Mouse (Mus musculus) hindbrain, embryonic 14.5 days (tissue): Measurements from ENCODE around the gene Rnf144b. TPM values are rescaled to one million over a fixed set of nuclear protein-coding genes. Genes with fewer than 3 reads are reported as not detected.

ENCODE experiments used
- ATAC-seq: fragments of 200-750 bp; cut with Nextera tagmentation; 2 replicates; pipeline ENCODE4 v1.8.0; 2017; ENCODE audit warnings: moderate number of reproducible peaks, mild to moderate bottlenecking, moderate TSS enrichment, moderate library complexity; ENCODE audit not compliant: low FRiP score
- DNase-seq: peaks from one replicate; pipeline ENCODE4 v3.0.0-alpha.2; 2015; ENCODE audit warnings: low spot score
- H3K27ac ChIP-seq: fragments of 300-500 bp; sonication (generic); 2 replicates; pipeline ENCODE4 v1.5.1; 2014; ENCODE audit warnings: mild to moderate bottlenecking, moderate library complexity
- H3K27me3 ChIP-seq: fragments of 300-500 bp; sonication (generic); 2 replicates; pipeline ENCODE4 v1.6.1; 2014; ENCODE audit warnings: mild to moderate bottlenecking, low read length, mixed read lengths; ENCODE audit not compliant: control insufficient read depth, insufficient read depth
- H3K36me3 ChIP-seq: fragments of 300-500 bp; sonication (generic); replicated peaks from 2 replicates; pipeline ENCODE4 v1.6.1; 2014; ENCODE audit not compliant: control insufficient read depth, insufficient read depth
- H3K4me1 ChIP-seq: fragments of 300-500 bp; sonication (generic); replicated peaks from 2 replicates; pipeline ENCODE4 v1.6.1; 2014; ENCODE audit warnings: antibody characterized with exemption, low read length, mixed read lengths; ENCODE audit not compliant: control insufficient read depth, insufficient read depth
- H3K4me2 ChIP-seq: fragments of 300-500 bp; sonication (generic); replicated peaks from 2 replicates; pipeline ENCODE4 v1.6.1; 2014; ENCODE audit warnings: mild to moderate bottlenecking, moderate library complexity
- H3K4me3 ChIP-seq: fragments of 300-500 bp; sonication (generic); replicated peaks from 2 replicates; pipeline ENCODE4 v1.5.1; 2014; ENCODE audit warnings: mild to moderate bottlenecking, low read length
- H3K9ac ChIP-seq: fragments of 300-500 bp; sonication (generic); 2 replicates; pipeline ENCODE4 v1.6.1; 2014
- H3K9me3 ChIP-seq: fragments of 300-500 bp; sonication (generic); 2 replicates; pipeline ENCODE4 v1.6.1; 2016; ENCODE audit warnings: low read length; ENCODE audit not compliant: control insufficient read depth
- WGBS: fragments of 180-500 bp; shearing (Covaris S2); extraction: QIAGEN DNeasy Blood & Tissue Kit; methylation state at CpG from one replicate; pipeline ENCODE4 v1.1.7; 2014; 5-methylcytosine and 5-hydroxymethylcytosine counted together
- polyA plus RNA-seq: library from polyadenylated mRNA; unstranded; fragments of >200 nt; fragmentation: Nextera tagmentation; extraction: Ambion mirVana; gene quantifications from 2 replicates; pipeline ENCODE4 v1.2.1, GENCODE M21; 2014

Gene Rnf144b
- polyA plus RNA-seq, 1 experiment from 2014 or later = 1.7 TPM

DNA sequence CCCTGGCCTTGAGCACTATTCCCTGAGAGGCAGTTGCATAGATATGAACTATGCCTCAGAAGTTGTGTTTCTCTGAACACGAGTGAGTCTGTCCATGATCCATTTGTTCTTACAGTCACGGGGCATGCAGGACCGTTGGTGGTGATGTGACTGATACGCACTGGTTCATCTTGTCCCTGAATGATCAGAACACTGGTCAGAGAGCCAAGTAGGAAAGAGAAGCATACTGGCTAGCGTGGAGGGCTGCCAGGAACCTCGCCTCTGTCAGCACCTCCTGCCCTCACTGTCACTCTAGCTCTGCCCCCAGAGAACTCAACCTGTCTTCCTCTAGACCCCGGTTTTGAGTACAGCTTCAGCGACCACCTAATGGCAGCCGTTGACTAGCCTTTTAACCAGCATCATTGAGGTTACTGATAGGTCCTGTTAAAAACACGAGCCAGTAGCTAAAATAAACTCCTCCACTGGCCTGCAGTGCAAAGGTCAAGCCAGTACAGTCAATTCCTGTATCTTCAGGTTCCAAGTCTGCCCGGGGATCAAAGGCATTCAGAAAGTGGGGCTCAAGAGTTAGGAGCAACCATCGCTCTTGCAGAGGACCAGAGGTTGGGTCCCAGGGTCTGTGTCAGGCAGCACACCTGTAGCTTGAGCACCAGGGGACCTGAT, 77.7 kb downstream of the Rnf144b start:
- Histone ChIP-seq H3K27ac (no peak overlapping the region), H3K4me1 (no peaks in the 10 kb centered on the region; the same call in 1 of the 2 replicates), H3K9ac (no peak overlapping the region), H3K27me3 (no peaks in the 10 kb centered on the region), H3K36me3 (no peaks in the 10 kb centered on the region), H3K4me2 (no peak overlapping the region), H3K4me3 (no peak overlapping the region), H3K9me3 (no peaks in the 10 kb centered on the region)
- WGBS = 94% methylated on average over 12 of the region's 12 CpGs
- DNase-seq (no peak), ATAC-seq (no peak)

DNA sequence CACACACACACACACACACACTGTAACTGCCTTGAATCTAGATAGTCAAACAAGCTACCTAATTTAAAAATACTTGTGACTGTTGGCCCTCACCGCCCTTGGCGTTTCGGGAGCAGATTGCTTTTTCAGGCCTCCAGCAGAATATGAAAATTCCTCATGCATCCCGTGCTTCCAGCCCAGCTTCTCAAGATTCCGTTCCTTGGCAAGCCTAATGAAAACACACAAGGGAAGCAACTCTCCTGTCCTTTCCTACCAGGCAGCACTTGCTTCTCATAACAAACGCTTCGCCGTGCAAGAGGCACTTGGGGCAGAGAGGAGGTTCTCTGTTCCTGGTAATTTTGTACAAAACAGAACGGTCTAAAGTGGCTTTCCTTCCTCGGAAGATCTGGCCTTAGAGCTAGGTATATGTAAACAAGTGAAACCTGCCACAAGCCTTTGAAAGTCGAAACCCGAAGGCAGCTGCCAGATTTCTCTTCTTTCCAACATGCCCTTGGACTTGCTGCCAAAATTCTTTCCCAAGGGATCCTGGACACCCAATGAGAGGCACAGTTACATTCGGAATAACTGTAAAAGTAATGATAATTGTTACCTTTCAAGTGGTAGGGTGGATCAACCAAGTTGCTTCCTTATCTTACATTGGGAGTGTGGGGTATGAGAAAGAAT, 79.6 kb downstream of the Rnf144b start:
- ATAC-seq (no peak), DNase-seq (no peak)
- H3K4me1 ChIP-seq = no peaks in the 10 kb centered on the region
- H3K9me3 ChIP-seq = 0 out of 2 replicates have a peak, but pooled peaks cover 8% of the 10 kb centered on the region
- no peak overlapping the region for H3K9ac ChIP-seq
- no peaks in the 10 kb centered on the region for H3K27me3 ChIP-seq
- no peaks in the 10 kb centered on the region for H3K36me3 ChIP-seq
- 73% methylated on average over 13 of the region's 13 CpGs for WGBS
- H3K4me3 ChIP-seq = no peak overlapping the region
- H3K4me2 ChIP-seq = no peak overlapping the region
- H3K27ac ChIP-seq = no peak overlapping the region

DNA sequence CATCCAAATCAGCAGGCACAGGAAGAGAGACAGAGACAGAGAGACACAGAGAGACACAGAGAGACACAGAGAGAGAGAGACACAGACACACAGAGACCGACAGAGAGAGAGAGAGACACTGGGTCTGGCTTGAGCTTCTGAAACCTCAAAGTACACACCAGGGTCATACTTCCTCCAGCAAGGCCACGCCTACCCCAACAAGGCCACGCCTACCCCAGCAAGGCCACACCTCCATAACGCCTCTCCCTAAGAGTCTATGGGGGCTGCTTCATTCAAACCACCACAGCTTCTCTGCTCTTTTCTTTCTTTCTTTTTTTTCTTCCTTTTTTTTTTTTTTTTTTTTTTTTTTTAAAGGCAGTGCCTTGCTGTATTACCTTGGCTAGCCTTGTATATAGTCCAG, 88.0 kb downstream of the Rnf144b start:
- Histone ChIP-seq H3K27ac (no peak overlapping the region), H3K36me3 (no peaks in the 10 kb centered on the region), H3K4me1 (no peaks in the 10 kb centered on the region), H3K9ac (no peak overlapping the region), H3K9me3 (0 out of 2 replicates have a peak, but pooled peaks cover 8% of the 10 kb centered on the region), H3K4me2 (no peak overlapping the region), H3K27me3 (no peaks in the 10 kb centered on the region), H3K4me3 (no peak overlapping the region)
- WGBS = 82% methylated on average over 4 of the region's 4 CpGs
- DNase-seq (no peak), ATAC-seq (no peak)

DNA sequence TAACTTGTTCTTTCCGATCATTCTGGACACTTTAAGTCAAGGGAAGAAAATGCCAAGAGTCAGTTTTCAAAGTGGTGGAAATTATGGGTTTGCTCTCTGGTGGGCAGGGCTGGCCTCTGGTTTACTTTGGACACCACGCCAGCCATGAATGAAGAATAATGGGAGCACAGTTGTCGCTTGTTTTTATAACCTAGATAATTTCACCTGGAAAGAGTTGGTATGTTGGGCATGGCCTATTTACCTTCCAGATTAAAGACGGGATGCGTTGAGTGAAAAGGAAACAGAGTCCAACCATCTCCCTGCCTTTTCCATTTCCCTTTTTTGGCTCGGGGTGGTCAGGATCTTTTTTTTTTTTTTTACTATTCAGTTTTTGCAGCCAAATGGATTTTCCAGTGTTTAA, 88.5 kb downstream of the Rnf144b start:
- Histone ChIP-seq H3K4me1 (no peaks in the 10 kb centered on the region), H3K36me3 (no peaks in the 10 kb centered on the region), H3K4me3 (no peak overlapping the region), H3K27ac (no peak overlapping the region), H3K27me3 (no peaks in the 10 kb centered on the region), H3K9me3 (0 out of 2 replicates have a peak, but pooled peaks cover 8% of the 10 kb centered on the region), H3K9ac (no peak overlapping the region), H3K4me2 (no peak overlapping the region)
- WGBS = 92% methylated on average over 6 of the region's 6 CpGs
- DNase-seq (no peak), ATAC-seq (no peak)

DNA sequence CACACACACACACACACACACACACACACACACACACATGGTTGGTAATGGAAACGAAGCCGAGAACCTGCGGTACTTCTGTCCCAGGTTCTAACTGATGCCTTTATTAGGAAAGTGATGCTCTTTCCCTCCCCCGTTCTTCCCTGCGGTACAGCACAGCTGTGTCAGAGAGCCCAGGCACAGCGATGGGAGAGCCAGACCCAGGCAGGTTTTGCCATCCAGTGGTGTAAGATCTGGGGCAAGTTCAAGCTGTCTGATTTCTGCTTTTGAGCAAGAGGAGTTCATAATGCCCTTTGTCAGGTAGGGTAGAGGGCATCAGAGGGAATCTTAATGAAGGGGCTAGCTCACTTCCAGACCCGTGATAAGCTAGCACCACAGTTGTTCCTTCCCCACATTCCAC, 89.1 kb downstream of the Rnf144b start:
- 0 out of 2 replicates have a peak, but pooled peaks cover 3% of the 10 kb centered on the region for H3K9me3 ChIP-seq
- H3K36me3 ChIP-seq = no peaks in the 10 kb centered on the region
- H3K4me2 ChIP-seq = no peak overlapping the region
- DNase-seq = no peak
- no peaks in the 10 kb centered on the region for H3K4me1 ChIP-seq
- ATAC-seq = no peak
- 81% methylated on average over 7 of the region's 7 CpGs for WGBS
- no peak overlapping the region for H3K9ac ChIP-seq
- H3K27ac ChIP-seq = no peak overlapping the region
- no peak overlapping the region for H3K4me3 ChIP-seq
- no peaks in the 10 kb centered on the region for H3K27me3 ChIP-seq

DNA sequence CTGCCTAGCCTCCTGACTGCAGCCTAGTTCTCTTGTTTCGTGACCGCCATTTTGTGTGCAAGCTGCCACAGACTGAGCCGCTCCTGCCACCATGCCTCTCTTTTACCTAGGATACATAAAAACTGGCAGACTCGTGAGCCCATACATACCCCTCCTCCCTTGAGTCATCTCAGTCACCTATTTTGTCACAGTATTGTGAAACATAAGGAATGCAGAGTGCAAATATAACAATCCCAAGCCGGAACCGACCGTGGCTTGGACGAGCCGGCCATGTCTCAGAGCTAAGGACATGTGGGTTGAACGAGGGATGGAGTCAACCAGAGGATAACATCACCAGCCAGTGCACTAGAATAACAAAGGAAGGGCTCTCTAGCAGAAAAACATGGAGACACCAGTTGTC, 91.4 kb downstream of the Rnf144b start:
- no peaks in the 10 kb centered on the region for H3K27me3 ChIP-seq
- no peak for ATAC-seq
- no peak overlapping the region for H3K27ac ChIP-seq
- DNase-seq = no peak
- WGBS = 93% methylated on average over 10 of the region's 10 CpGs
- H3K9ac ChIP-seq = no peak overlapping the region
- no peaks in the 10 kb centered on the region for H3K4me1 ChIP-seq
- no peaks in the 10 kb centered on the region for H3K36me3 ChIP-seq
- H3K4me3 ChIP-seq = no peak overlapping the region
- no peaks in the 10 kb centered on the region for H3K9me3 ChIP-seq
- H3K4me2 ChIP-seq = no peak overlapping the region

DNA sequence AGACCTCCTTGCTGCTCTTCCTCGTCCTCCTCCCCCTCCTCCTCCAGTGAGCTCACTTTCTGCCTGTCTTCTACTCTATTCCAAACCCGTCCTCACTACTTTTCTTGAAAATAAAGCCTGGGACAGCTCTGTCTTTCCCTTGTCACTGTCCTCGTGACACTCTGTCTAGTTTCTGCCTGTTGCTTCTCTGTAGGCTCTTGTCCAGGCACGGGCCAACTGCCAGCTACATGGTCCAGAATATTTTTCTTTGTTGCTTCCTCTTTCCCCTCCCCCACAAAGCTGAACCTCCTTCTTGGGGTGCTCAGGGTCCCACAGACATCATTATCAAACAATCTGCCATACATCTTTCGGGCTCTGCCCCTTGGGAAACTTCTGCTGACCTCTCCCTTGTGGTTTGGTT, 92.4 kb downstream of the Rnf144b start:
- DNase-seq = no peak
- no peak overlapping the region for H3K4me3 ChIP-seq
- no peaks in the 10 kb centered on the region for H3K9me3 ChIP-seq
- no peaks in the 10 kb centered on the region for H3K36me3 ChIP-seq
- no peak overlapping the region for H3K4me2 ChIP-seq
- WGBS = 77% methylated on average over 5 of the region's 5 CpGs
- H3K27ac ChIP-seq = no peak overlapping the region
- no peak overlapping the region for H3K9ac ChIP-seq
- no peak for ATAC-seq
- no peaks in the 10 kb centered on the region for H3K4me1 ChIP-seq
- no peaks in the 10 kb centered on the region for H3K27me3 ChIP-seq

DNA sequence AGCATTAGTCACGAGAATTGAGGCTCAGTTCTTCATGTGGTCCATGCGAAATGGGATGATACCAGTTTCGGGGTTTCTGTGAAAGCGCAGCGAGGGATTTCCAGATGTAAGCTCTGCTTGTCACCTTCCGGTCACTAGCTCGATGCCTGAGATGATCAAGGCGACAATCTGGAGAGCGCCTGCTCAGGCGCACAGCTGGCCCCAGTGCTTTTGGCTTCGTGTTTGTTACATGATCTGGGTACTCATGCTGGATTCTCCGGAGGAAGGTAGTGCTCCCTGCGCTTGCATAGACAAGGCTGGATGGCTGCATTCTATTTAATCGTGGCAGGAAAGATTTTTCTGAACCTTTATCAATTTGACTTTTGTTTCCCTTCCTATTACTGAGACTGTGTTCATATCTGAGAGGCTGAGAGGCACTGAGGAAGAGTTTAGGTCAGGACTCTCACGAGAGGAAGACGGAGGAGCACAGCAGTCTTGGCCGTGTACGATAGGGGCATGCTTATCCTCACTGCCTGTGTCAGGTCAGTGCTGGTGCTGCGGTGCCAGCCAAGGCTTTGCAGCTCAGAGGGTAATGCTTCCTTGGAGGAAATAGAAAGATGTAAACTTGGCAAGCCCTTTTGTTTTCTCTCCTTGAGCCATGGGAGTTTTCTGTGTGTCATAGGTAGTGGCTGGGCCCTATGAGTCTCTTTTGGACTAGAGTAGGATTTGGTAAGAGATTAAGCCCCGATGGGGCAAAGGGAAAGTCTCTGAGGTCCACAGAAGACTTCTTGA, 93.5 kb downstream of the Rnf144b start:
- Histone ChIP-seq H3K9ac (no peak overlapping the region), H3K9me3 (no peaks in the 10 kb centered on the region), H3K4me1 (no peaks in the 10 kb centered on the region), H3K36me3 (no peaks in the 10 kb centered on the region), H3K27ac (no peak overlapping the region), H3K27me3 (no peaks in the 10 kb centered on the region), H3K4me2 (no peak overlapping the region), H3K4me3 (no peak overlapping the region)
- DNase-seq (no peak), ATAC-seq (no peak)
- 90% methylated on average over 20 of the region's 20 CpGs for WGBS

DNA sequence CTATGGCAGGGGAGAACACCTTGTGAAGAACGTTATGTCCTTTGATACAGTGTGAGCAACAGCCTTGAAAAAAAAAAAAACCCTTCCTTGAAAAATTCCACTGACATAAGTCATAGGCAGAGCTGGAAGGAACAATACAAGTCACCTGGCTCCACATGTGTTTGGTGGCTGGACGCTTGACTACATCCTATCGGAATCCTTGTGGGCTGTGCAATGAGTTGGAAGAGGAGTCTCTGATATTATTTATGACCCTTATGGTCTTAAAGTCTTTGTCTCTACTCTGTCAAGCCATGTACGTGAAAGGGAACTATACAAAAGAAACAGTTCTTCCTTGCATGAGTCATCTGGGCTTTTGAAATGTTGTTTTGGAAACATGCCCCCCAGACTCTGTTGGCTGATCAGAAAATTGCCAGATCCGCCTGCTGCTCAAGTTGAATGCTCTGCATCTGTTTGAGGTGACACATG, 94.7 kb downstream of the Rnf144b start:
- H3K9me3 ChIP-seq = no peaks in the 10 kb centered on the region
- DNase-seq (no peak), ATAC-seq (no peak)
- no peaks in the 10 kb centered on the region for H3K27me3 ChIP-seq
- no peak overlapping the region for H3K4me3 ChIP-seq
- 72% methylated on average over 5 of the region's 5 CpGs for WGBS
- H3K4me2 ChIP-seq = no peak overlapping the region
- no peak overlapping the region for H3K9ac ChIP-seq
- no peak overlapping the region for H3K27ac ChIP-seq
- no peaks in the 10 kb centered on the region for H3K4me1 ChIP-seq
- H3K36me3 ChIP-seq = no peaks in the 10 kb centered on the region
